Mouse (Mus musculus) lung, embryonic 14.5 days (tissue): ENCODE results near the gene Ccdc182. TPM values are rescaled to one million over a fixed set of nuclear protein-coding genes. Genes with fewer than 3 reads are reported as not detected.

Source experiments
- ATAC-seq: fragments of 200-750 bp; cut with Nextera tagmentation; 2 replicates; pipeline ENCODE4 v1.8.0; 2017; ENCODE audit warnings: mild to moderate bottlenecking, moderate TSS enrichment, moderate library complexity; ENCODE audit not compliant: insufficient read depth
- DNase-seq: peaks from one replicate; pipeline ENCODE4 v3.0.0-alpha.2; 2015
- H3K27ac ChIP-seq: fragments of 300-500 bp; sonication (generic); 2 replicates; pipeline ENCODE4 v1.5.1; 2014; ENCODE audit warnings: low read depth, mild to moderate bottlenecking, moderate library complexity
- H3K27me3 ChIP-seq: fragments of 300-500 bp; sonication (generic); 2 replicates; pipeline ENCODE4 v1.6.1; 2014; ENCODE audit warnings: low read length, control low read depth; ENCODE audit not compliant: insufficient read depth
- H3K36me3 ChIP-seq: fragments of 300-500 bp; sonication (generic); 2 replicates; pipeline ENCODE4 v1.6.1; 2014; ENCODE audit warnings: control low read depth; ENCODE audit not compliant: insufficient read depth
- H3K4me1 ChIP-seq: fragments of 300-500 bp; sonication (generic); 2 replicates; pipeline ENCODE4 v1.6.1; 2014; ENCODE audit warnings: antibody characterized with exemption, control low read depth; ENCODE audit not compliant: insufficient read depth
- H3K4me2 ChIP-seq: fragments of 300-500 bp; sonication (generic); 2 replicates; pipeline ENCODE4 v1.6.1; 2014; ENCODE audit warnings: mild to moderate bottlenecking
- H3K4me3 ChIP-seq: fragments of 300-500 bp; sonication (generic); 2 replicates; pipeline ENCODE4 v1.5.1; 2014; ENCODE audit warnings: low read depth, low read length
- H3K9ac ChIP-seq: fragments of 300-500 bp; sonication (generic); 2 replicates; pipeline ENCODE4 v1.6.1; 2014
- H3K9me3 ChIP-seq: fragments of 300-500 bp; sonication (generic); 2 replicates; pipeline ENCODE4 v1.6.1; 2016; ENCODE audit warnings: low read depth, low read length, control low read depth
- CTCF ChIP-seq: IDR thresholded peaks from 2 replicates; pipeline ENCODE4 v1.5.1; 2016; ENCODE audit warnings: antibody characterized with exemption, low read depth
- WGBS: fragments of 180-500 bp; shearing (Covaris S2); extraction: QIAGEN DNeasy Blood & Tissue Kit; methylation state at CpG from one replicate; pipeline ENCODE4 v1.1.7; 2014; 5-methylcytosine and 5-hydroxymethylcytosine counted together
- polyA plus RNA-seq: library from polyadenylated mRNA; unstranded; fragments of >200 nt; fragmentation: Nextera tagmentation; extraction: Ambion mirVana; gene quantifications from 2 replicates; pipeline ENCODE4 v1.2.1, GENCODE M21; 2014

Gene Ccdc182
- polyA plus RNA-seq, 1 experiment from 2014 or later = not detected

- Histone ChIP-seq H3K27ac (no peak overlapping the region), H3K9ac (no peak overlapping the region), H3K9me3 (no peaks in the 10 kb centered on the region), H3K4me1 (peaks cover 14% of the 10 kb centered on the region; the same call in 1 of the 2 replicates), H3K4me2 (no peak overlapping the region), H3K4me3 (no peak overlapping the region), H3K36me3 (no peaks in the 10 kb centered on the region), H3K27me3 (no peaks in the 10 kb centered on the region)
- no peak for TF ChIP-seq CTCF
- ATAC-seq (no peak), DNase-seq (no peak)
- WGBS = 59% methylated on average over 5 of the region's 5 CpGs
Observed at GRCm38 (mm10) chr11:88318850-88319249, 25.0 kb downstream of the Ccdc182 start.

GRCm38 (mm10) chr11:88327016-88327415 lies 33.2 kb downstream of the Ccdc182 start:
- 9% methylated on average over 4 of the region's 4 CpGs for WGBS
- Histone ChIP-seq H3K4me2 (no peak overlapping the region), H3K27ac (no peak overlapping the region), H3K9ac (no peak overlapping the region), H3K4me3 (no peak overlapping the region), H3K9me3 (no peaks in the 10 kb centered on the region), H3K27me3 (no peaks in the 10 kb centered on the region), H3K4me1 (peaks cover 25% of the 10 kb centered on the region), H3K36me3 (no peaks in the 10 kb centered on the region)
- ATAC-seq (no peak), DNase-seq (peak; percentile 38)
- peak; percentile 31; the same call in 1 of the 2 replicates for TF ChIP-seq CTCF

GRCm38 (mm10) chr11:88328813-88329595 lies 35.1 kb downstream of the Ccdc182 start:
- no peak overlapping the region for H3K4me3 ChIP-seq
- no peak overlapping the region for H3K4me2 ChIP-seq
- H3K4me1 ChIP-seq = peaks cover 30% of the 10 kb centered on the region
- DNase-seq (peak; percentile 88), ATAC-seq (no peak)
- WGBS = 71% methylated on average over 17 of the region's 17 CpGs
- H3K9me3 ChIP-seq = no peaks in the 10 kb centered on the region
- H3K9ac ChIP-seq = no peak overlapping the region
- no peak for TF ChIP-seq CTCF
- no peaks in the 10 kb centered on the region for H3K36me3 ChIP-seq
- H3K27ac ChIP-seq = no peak overlapping the region
- no peaks in the 10 kb centered on the region for H3K27me3 ChIP-seq

- H3K4me3 ChIP-seq = no peak overlapping the region
- 13% methylated on average over 11 of the region's 11 CpGs for WGBS
Observed at GRCm38 (mm10) chr11:88330799-88331198, 36.9 kb downstream of the Ccdc182 start.

GRCm38 (mm10) chr11:88331722-88332121 lies 37.9 kb downstream of the Ccdc182 start:
- no peaks in the 10 kb centered on the region for H3K9me3 ChIP-seq
- ATAC-seq = no peak
- TF ChIP-seq CTCF = no peak
- H3K4me1 ChIP-seq = peaks cover 38% of the 10 kb centered on the region
- no peaks in the 10 kb centered on the region for H3K27me3 ChIP-seq
- 78% methylated on average over 8 of the region's 8 CpGs for WGBS
- no peak for DNase-seq
- H3K4me3 ChIP-seq = no peak overlapping the region
- no peaks in the 10 kb centered on the region for H3K36me3 ChIP-seq
- no peak overlapping the region for H3K4me2 ChIP-seq
- H3K9ac ChIP-seq = no peak overlapping the region
- H3K27ac ChIP-seq = no peak overlapping the region

More at GRCm38 (mm10) chr11:88330799-88331198, 36.9 kb downstream of the Ccdc182 start:
- Histone ChIP-seq H3K27ac (0 out of 2 replicates have a peak overlapping the region, but pooled peaks have one; percentile 60), H3K27me3 (no peaks in the 10 kb centered on the region), H3K9ac (no peak overlapping the region), H3K9me3 (no peaks in the 10 kb centered on the region), H3K36me3 (no peaks in the 10 kb centered on the region), H3K4me1 (peaks cover 37% of the 10 kb centered on the region), H3K4me2 (peak overlapping the region; percentile 25; the same call in 1 of the 2 replicates)
- TF ChIP-seq CTCF = no peak
- ATAC-seq = peak; percentile 74
- peak; percentile 91 for DNase-seq

- peak; percentile 86 for DNase-seq
- peaks cover 38% of the 10 kb centered on the region for H3K4me1 ChIP-seq
- H3K4me2 ChIP-seq = no peak overlapping the region
- ATAC-seq = peak; percentile 76
- no peaks in the 10 kb centered on the region for H3K9me3 ChIP-seq
- H3K4me3 ChIP-seq = no peak overlapping the region
- H3K36me3 ChIP-seq = no peaks in the 10 kb centered on the region
- H3K9ac ChIP-seq = no peak overlapping the region
- no peak for TF ChIP-seq CTCF
- H3K27ac ChIP-seq = peak overlapping the region; percentile 18; the same call in 1 of the 2 replicates
- WGBS = 37% methylated on average over 8 of the region's 8 CpGs
- H3K27me3 ChIP-seq = no peaks in the 10 kb centered on the region
Observed at GRCm38 (mm10) chr11:88332309-88332934, 38.6 kb downstream of the Ccdc182 start.

GRCm38 (mm10) chr11:88334893-88335292 lies 41.0 kb downstream of the Ccdc182 start:
- no peak for TF ChIP-seq CTCF
- peak; percentile 49 for DNase-seq
- ATAC-seq = no peak
- 26% methylated on average over 5 of the region's 5 CpGs for WGBS
- Histone ChIP-seq H3K4me1 (peaks cover 31% of the 10 kb centered on the region), H3K4me3 (no peak overlapping the region), H3K9ac (no peak overlapping the region), H3K4me2 (peak overlapping the region; percentile 18; the same call in 1 of the 2 replicates), H3K36me3 (peaks cover 3% of the 10 kb centered on the region; the same call in 1 of the 2 replicates), H3K27me3 (no peaks in the 10 kb centered on the region), H3K27ac (no peak overlapping the region), H3K9me3 (no peaks in the 10 kb centered on the region)
